Mouse (Mus musculus): ENCODE measurements around the gene Crip1.
"Not testable (repeated sequence)": the region's sequence is repeated elsewhere in the genome, so short reads cannot be mapped to it uniquely, and the experiment has no call there.

Gene Crip1

DNA sequence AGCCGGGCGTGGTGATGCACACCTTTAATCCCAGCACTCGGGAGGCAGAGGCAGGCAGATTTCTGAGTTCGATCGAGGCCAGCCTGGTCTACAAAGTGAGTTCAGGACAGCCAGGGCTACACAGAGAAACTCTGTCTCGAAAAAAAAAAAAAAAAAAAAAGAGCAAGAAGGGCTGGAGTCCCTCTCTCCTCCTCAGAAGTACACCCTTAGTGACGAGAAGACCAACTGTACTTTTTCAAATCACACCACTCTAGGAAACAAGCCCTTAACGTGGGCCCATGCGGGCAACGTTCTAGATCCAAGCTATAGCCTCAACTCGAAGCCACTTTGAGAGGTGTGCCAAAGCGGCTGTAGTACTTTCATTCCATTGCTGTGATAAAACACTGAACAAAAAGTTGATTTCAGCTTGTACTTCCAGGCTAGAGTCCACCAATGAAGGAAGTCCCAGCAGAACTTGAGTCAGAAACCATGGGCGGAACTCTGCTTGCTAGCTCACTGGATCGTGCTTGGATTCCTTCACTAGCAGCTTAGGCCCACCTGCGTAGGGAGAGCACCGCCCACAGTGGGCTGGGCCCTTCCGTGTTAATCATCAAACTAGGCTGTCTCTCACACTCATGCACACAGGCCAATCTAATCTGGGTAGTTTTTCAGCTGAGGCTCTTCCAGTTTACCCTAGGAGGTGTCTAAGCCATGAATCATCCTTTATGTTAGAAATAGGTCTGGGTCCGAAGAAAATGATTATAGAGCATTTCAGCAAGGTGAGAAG is 31.0 kb downstream of the Crip1 start:
- in situ Hi-C loops (cut with MseI, MboI) = no loop called here

DNA sequence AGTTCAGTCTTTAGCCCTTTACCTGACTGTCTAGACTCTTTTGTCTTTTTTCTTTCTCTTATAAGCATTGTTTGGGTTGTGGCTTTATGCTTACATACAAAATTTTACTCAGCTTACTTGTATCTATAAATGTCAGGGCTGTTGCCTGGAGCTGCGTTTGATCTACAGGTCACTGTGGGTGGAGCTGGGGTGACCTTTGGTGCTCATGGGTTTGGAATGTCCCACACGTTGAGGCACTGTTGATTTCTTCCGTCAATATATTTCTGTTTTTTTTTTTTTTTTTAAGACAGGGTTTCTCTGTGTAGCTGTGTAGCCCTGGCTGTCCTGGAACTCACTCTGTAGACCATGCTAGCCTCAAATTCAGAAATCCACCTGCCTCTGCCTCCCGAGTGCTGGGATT is 34.9 kb downstream of the Crip1 start:
- in situ Hi-C loops (cut with MseI, MboI) = no loop called here

DNA sequence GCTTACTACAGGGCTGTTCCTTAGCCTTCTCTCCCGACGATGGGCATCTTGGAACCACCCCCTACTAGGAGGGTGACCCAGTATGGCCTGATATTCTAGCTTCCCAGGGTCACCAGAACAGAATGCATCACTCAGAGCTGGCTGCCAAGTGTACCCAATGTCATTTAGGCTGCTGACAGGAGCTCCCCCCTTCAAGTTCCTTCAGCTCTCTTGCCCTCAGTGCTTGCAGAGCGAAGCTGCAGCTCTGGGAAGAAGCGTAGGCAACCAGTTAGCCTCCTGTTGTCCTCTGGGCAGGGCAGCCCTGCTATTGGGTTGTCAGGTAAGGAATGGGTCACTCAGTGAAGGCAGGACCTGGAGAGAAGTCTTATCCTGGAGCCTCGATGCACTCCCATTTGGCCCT is 38.8 kb downstream of the Crip1 start:
- in situ Hi-C loops (cut with MseI, MboI) = loop anchor here in 1 of 2 experiments (5.0 kb wide), 1 partner anchor 38 kb away; the partner anchor contains the start of gene Crip1

DNA sequence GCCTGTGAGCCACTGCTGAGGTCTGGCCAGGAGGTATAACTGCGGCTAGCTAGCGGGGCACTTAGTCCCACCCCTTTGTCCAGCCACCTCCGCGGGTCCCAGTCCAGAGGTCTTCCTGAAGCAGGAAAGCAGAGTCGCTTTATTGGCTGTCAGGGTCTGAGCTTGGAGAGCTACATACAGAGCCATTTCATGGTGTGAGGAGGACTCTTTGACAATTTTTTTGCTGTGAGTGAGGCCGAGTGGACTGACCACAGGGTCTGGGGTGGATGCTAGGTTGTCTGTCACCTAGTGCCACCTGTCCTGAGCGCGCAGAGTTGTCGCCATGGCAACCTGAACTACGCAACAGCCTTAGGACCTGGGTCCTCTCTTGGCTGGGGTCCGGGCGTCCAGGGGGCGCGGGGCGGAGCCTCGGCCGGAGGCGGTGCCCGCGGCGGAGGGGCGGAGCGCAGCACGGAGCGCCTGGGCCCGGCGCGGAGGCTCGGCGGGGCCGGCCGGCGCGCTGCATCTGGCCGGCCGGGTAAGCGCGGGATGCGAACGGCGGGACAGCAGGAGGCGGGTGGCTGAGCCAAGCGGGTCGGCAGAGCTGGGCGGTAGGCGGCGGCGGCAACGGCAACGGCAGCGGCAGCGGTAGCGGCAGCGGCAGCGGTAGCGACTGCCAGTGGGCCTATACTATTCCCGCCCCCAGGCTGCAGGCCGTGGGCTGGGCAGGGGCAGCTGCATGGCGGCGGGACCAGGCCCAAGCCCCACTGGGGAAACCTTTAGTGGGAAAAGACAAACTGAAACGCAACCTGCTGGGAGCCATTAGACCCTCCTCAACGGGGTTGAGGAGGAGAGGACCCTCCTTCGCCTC is 39.6 kb downstream of the Crip1 start, which contains the start of gene Tmem121:
TSS of gene Tmem121 (plus strand) at position 489 of the 850 bp plus-strand sequence.
- in situ Hi-C loops (cut with MseI, MboI) = loop anchor here in 1 of 2 experiments (5.0 kb wide), 1 partner anchor 38 kb away; the partner anchor contains the start of gene Crip1

DNA sequence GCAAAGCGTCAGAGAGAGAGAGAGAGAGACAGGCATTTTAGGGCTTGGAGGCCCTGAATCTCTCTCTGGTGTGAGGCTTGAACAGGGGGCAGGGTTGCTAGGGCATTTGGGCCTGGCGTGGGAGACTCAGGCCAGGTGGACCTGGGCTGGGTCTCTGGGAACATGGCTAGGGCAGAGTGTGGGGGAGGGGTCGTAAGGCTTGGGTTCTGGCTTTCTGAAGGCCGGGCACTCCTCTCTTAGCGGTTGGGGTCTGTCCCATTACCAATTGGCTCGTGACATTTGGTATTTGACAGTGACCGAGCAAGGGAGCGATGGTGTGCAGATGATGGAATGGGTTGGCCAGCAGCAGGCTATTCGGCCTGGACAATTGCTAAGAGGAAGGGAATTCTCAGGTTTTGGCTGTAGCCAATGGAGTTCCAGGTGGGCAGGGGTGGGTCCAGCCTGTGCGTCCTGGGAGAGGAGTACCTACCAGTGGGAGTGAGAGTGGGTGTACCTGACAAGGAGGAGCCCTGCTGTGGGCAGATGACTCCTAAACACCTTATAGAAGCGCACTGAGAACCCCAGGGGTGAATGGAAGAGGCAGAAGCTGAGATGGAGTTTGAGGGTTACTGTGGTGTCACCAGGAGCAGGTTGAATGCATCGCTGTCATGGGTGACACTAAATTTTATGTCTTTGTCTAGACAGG is 40.4 kb downstream of the Crip1 start:
- in situ Hi-C loops (cut with MseI, MboI) = loop anchor here in 1 of 2 experiments (5.0 kb wide), 1 partner anchor 39 kb away; the partner anchor contains the start of gene Crip1

DNA sequence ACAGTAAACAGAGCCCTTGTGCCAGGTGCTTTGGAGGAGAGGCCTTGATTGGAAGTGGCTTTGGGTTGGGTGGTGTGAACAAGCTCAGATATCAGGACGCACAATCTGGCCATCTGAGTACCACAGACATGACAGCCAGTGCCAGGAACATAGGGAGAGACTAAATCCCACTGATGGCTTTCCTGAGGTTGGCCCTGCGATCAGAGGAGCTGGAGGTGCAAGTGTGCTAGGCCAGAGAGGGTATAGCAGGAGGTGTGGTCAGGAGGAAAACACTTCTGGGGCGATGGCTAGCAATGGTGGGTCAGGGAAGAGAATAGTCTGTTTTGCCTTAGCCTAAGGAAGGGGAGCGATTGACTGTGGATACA is 40.9 kb downstream of the Crip1 start:
- in situ Hi-C loops (cut with MseI, MboI) = loop anchor here in 1 of 2 experiments (5.0 kb wide), 1 partner anchor 40 kb away; the partner anchor contains the start of gene Crip1

DNA sequence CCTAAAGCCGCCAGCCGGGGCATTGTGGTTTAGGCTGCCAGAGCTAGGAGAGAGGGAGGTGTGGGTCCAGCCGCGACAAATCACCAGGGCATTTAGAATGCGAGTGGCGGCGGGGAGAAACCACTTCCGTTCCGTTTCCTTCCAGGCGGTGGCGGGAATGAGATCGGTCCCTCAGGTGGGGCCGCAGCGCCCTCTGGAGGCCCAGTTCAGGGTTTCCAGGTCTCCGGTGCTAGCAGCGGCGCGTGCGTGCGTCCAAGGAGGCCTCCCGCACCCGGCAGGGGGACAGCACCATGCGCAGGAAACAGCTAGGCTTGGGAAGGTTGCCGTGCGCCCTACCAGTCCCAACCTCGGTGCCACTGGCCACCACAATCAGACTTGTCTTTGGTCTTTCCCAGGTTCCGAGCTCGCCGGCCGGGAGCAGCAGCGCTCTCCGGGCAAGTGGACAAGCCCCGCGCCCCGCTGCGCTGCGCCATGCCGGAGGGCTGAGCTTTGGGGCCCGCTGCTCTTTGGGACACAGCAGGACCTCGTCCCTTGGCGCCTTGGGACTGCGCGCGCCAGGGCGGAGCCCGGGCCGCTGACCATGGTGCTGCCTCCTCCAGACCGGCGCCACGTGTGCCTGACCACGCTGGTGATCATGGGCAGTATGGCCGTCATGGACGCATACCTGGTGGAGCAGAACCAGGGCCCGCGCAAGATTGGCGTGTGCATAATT is 41.6 kb downstream of the Crip1 start:
- in situ Hi-C loops (cut with MseI, MboI) = loop anchor here in 1 of 2 experiments (5.0 kb wide), 1 partner anchor 40 kb away; the partner anchor contains the start of gene Crip1

DNA sequence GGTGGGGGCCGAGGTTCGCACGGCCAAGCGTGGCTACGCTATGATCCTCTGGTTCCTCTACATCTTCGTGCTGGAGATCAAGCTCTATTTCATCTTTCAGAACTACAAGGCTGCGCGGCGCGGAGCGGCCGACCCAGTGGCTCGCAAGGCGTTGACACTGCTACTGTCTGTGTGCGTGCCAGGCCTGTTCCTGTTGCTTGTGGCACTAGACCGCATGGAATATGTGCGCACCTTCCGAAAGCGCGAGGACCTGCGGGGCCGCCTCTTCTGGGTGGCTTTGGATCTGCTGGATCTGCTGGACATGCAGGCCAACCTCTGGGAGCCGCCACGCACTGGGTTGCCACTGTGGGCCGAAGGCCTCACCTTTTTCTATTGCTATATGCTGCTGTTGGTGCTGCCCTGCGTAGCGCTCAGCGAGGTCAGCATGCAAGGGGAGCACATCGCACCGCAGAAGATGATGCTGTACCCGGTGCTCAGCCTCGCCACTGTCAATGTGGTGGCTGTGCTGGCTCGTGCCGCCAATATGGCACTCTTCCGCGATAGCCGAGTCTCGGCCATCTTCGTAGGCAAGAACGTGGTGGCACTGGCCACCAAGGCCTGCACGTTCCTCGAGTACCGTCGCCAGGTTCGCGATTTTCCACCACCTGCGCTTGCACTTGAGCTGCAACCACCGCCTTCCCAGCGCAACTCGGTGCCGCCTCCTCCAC is 42.4 kb downstream of the Crip1 start:
- in situ Hi-C loops (cut with MseI, MboI) = loop anchor here in 1 of 2 experiments (5.0 kb wide), 1 partner anchor 41 kb away; the partner anchor contains the start of gene Crip1

DNA sequence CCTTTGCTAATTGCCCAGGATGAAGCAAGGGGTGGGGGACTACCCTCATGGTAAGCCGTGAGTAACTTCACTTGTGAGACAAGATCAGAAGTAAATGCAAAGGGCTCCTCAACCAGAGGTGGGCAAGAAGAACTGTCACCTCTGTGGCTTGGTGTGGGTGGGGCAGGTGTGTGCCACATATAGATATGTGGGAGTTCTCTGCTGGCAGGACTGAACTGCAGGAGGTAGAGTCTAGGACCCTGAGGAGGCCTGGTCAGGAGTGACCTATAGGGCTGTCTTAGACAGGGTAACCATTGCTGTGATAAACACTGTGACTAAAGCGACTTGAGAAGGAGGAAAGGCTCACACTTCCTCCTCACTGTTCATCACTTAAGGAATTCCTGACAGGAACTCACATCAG is 47.3 kb downstream of the Crip1 start:
- in situ Hi-C loops (cut with MseI, MboI) = no loop called here

DNA sequence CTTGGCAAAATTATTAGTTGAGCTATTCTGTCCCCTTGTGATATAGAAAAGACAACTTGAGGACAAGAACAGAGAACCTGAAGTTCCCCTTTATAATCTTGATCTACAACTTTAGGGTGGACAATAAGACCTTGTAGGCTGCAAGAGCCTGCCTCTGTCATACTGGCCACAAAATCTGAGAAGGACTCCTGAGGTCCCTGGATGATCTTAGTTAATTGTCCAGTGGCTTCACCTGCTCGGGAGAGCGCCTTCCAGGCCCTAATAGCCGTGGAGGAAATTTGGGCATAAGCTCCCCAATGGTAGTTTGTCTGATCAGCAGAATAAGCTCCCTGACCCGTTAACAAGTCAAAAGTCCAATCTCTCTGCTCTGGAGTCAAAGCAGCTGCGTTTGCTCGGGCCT is 53.0 kb downstream of the Crip1 start:
- in situ Hi-C loops (cut with MseI, MboI) = not testable (repeated sequence)

DNA sequence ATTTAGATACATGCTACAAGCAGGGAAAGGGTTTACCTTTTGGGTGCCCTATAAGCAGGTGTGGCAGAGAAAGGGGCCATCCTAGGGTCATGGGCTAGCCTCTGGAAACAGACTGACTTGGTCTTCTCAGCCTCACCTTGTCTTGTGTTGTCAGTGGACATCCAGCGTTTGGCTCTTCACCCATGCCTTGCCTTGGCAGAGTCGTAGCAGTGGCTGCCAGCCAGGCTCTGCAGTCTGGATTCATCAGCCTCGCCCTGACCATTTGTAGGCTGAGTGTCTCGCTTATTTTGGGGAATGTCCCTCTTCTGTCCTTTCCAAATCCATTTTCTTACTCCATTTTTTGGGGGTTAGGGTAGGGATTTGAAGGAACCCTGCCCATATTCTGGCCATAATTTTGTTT is 55.2 kb downstream of the Crip1 start:
- in situ Hi-C loops (cut with MseI, MboI) = loop anchor here (25.0 kb wide), 3 partner anchors 386 to 536 kb away; no protein-coding TSS in a partner anchor

DNA sequence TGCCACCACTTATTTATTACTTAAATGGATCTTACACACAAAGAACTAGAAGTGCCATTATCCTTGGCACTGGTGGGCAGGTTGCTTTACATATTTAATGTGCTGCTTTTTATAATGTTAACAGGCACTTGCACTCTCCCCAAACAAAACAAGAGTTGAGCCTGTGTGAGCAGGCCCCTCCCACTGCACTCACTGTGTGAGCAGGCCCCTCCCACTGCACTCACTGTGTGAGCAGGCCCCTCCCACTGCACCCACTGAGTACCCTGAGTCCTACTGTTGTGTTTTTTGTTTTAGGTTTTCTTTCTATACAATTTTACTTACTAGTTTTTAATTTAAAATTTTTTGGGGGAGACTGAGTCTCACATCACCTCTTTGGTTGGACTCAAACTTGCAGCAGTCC is 55.9 kb downstream of the Crip1 start:
- in situ Hi-C loops (cut with MseI, MboI) = loop anchor here (25.0 kb wide), 3 partner anchors 385 to 535 kb away; no protein-coding TSS in a partner anchor

Measured in mouse trophoblast stem cell (cell line).